Comparison of ENCODE assay signal across 7 mouse cellular contexts in the genomic region with DNA sequence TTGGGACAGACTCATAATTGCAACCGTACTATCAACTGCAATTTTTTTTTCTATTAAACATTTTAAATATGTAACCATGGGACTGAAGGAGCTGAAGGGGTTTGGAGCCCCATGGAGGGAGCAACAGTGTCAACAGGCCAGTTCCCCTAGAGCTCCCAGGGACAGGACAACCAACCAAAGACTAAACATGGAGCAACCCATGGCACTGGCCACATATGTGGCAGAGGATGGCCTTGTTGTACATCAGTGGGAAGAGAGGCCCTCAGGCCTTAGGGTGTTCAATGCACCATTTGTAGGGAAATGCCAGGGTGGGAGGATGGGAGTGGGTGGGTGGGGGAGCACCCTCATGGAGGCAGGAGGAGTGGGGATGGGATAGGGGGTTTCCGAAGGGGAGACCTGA. TPM values are rescaled to one million over a fixed set of nuclear protein-coding genes. Genes with fewer than 3 reads are reported as not detected.
DNase-seq lines count a peak whose midpoint lies in the region; ATAC-seq lines count a peak whose summit lies in the region.

No protein-coding gene starts in this region.

- no peaks in the 10 kb centered on the region for H3K27me3 ChIP-seq in lung, embryonic 15.5 days
- H3K27me3 ChIP-seq in forebrain, embryonic 13.5 days, result no peaks in the 10 kb centered on the region
- no peaks in the 10 kb centered on the region for H3K27me3 ChIP-seq in limb, embryonic 13.5 days
- H3K27me3 ChIP-seq in stomach, embryonic 15.5 days (replicated peaks), result no peaks in the 10 kb centered on the region

- H3K27ac ChIP-seq in lung, embryonic 15.5 days, result no peak overlapping the region
- no peak overlapping the region for H3K27ac ChIP-seq in forebrain, embryonic 13.5 days
- H3K27ac ChIP-seq in limb, embryonic 13.5 days, result no peak overlapping the region
- H3K27ac ChIP-seq in stomach, embryonic 15.5 days, result no peak overlapping the region

- 0 out of 2 replicates have a peak overlapping the region, but pooled peaks have one; percentile 4 for H3K9ac ChIP-seq in lung, embryonic 15.5 days
- peak overlapping the region; percentile 34; the same call in 1 of the 2 replicates for H3K9ac ChIP-seq in forebrain, embryonic 13.5 days
- H3K9ac ChIP-seq in limb, embryonic 13.5 days, result peak overlapping the region; percentile 31; the same call in 1 of the 2 replicates
- H3K9ac ChIP-seq in stomach, embryonic 15.5 days, result no peak overlapping the region

- WGBS in lung, embryonic 15.5 days, result 89% methylated on average over 2 of the region's 2 CpGs
- 89% methylated on average over 2 of the region's 2 CpGs for WGBS in forebrain, embryonic 13.5 days
- WGBS in limb, embryonic 13.5 days, result 91% methylated on average over 2 of the region's 2 CpGs
- 88% methylated on average over 2 of the region's 2 CpGs for WGBS in stomach, embryonic 15.5 days

- no peak for DNase-seq in lung, adult 18-20 months
- DNase-seq in thymus, adult 18-20 months, result no peak
- no peak for DNase-seq in cerebellum, adult 18-20 months

- H3K4me1 ChIP-seq in lung, embryonic 15.5 days, result peaks cover 26% of the 10 kb centered on the region
- H3K4me1 ChIP-seq in forebrain, embryonic 13.5 days, result peaks cover 19% of the 10 kb centered on the region
- H3K4me1 ChIP-seq in limb, embryonic 13.5 days, result peaks cover 15% of the 10 kb centered on the region
- H3K4me1 ChIP-seq in stomach, embryonic 15.5 days, result peaks cover 10% of the 10 kb centered on the region

- peak overlapping the region; percentile 88 for H3K4me3 ChIP-seq in lung, embryonic 15.5 days
- H3K4me3 ChIP-seq in forebrain, embryonic 13.5 days, result peak overlapping the region; percentile 83
- peak overlapping the region; percentile 88 for H3K4me3 ChIP-seq in limb, embryonic 13.5 days
- peak overlapping the region; percentile 10 for H3K4me3 ChIP-seq in stomach, embryonic 15.5 days (replicated peaks)

- H3K9me3 ChIP-seq in lung, embryonic 15.5 days, result no peaks in the 10 kb centered on the region
- H3K9me3 ChIP-seq in forebrain, embryonic 13.5 days (replicated peaks), result no peaks in the 10 kb centered on the region
- no peaks in the 10 kb centered on the region for H3K9me3 ChIP-seq in limb, embryonic 13.5 days
- no peaks in the 10 kb centered on the region for H3K9me3 ChIP-seq in stomach, embryonic 15.5 days

- peak overlapping the region; percentile 59 for H3K4me2 ChIP-seq in lung, embryonic 15.5 days
- H3K4me2 ChIP-seq in forebrain, embryonic 13.5 days, result peak overlapping the region; percentile 67
- H3K4me2 ChIP-seq in limb, embryonic 13.5 days (replicated peaks), result peak overlapping the region; percentile 65
- peak overlapping the region; percentile 68 for H3K4me2 ChIP-seq in stomach, embryonic 15.5 days

- no peak for ATAC-seq in lung, embryonic 15.5 days (ENCODE audit: borderline replicate concordance, extremely low read depth, low FRiP score, low TSS enrichment)
- ATAC-seq in forebrain, embryonic 13.5 days, result no peak
- ATAC-seq in limb, embryonic 13.5 days (ENCODE audit: low FRiP score, low read depth), result no peak
- ATAC-seq in stomach, embryonic 15.5 days (ENCODE audit: insufficient read depth, low FRiP score, low read depth), result no peak

- peaks cover 15% of the 10 kb centered on the region for H3K36me3 ChIP-seq in lung, embryonic 15.5 days
- peaks cover 26% of the 10 kb centered on the region for H3K36me3 ChIP-seq in forebrain, embryonic 13.5 days (ENCODE audit: poor library complexity, severe bottlenecking)
- peaks cover 24% of the 10 kb centered on the region for H3K36me3 ChIP-seq in limb, embryonic 13.5 days
- peaks cover 3% of the 10 kb centered on the region; the same call in 1 of the 2 replicates for H3K36me3 ChIP-seq in stomach, embryonic 15.5 days

RNA-seq across cellular contexts. Expression of gene Cct8, which starts 1.1 kb away (rescaled TPM):
- 426 and 430 TPM in 2 replicates for polyA plus RNA-seq in lung, embryonic 15.5 days (2015; fragmentation: Nextera tagmentation; extraction: Ambion mirVana)
- 524 and 547 TPM in 2 replicates for polyA plus RNA-seq in forebrain, embryonic 13.5 days (2015; fragmentation: Nextera tagmentation; extraction: Ambion mirVana)
- polyA plus RNA-seq in limb, embryonic 13.5 days (2015; fragmentation: Nextera tagmentation; extraction: Ambion mirVana), result 473 and 492 TPM in 2 replicates
- 389 and 416 TPM in 2 replicates for polyA plus RNA-seq in stomach, embryonic 15.5 days (2015; fragmentation: Nextera tagmentation; extraction: Ambion mirVana)

RNA-seq across cellular contexts. Expression of gene Usp16, which starts 42.2 kb away (rescaled TPM):
- polyA plus RNA-seq in lung, embryonic 15.5 days (2015; fragmentation: Nextera tagmentation; extraction: Ambion mirVana), result 38.6 and 43.8 TPM in 2 replicates
- 50.1 and 50.4 TPM in 2 replicates for polyA plus RNA-seq in forebrain, embryonic 13.5 days (2015; fragmentation: Nextera tagmentation; extraction: Ambion mirVana)
- 45.4 and 50.5 TPM in 2 replicates for polyA plus RNA-seq in limb, embryonic 13.5 days (2015; fragmentation: Nextera tagmentation; extraction: Ambion mirVana)
- polyA plus RNA-seq in stomach, embryonic 15.5 days (2015; fragmentation: Nextera tagmentation; extraction: Ambion mirVana), result 41.7 and 42.2 TPM in 2 replicates

RNA-seq across cellular contexts. Expression of gene Rwdd2b, which starts 56.4 kb away (rescaled TPM):
- 11.6 and 11.9 TPM in 2 replicates for polyA plus RNA-seq in lung, embryonic 15.5 days (2015; fragmentation: Nextera tagmentation; extraction: Ambion mirVana)
- 10.7 and 11.6 TPM in 2 replicates for polyA plus RNA-seq in forebrain, embryonic 13.5 days (2015; fragmentation: Nextera tagmentation; extraction: Ambion mirVana)
- polyA plus RNA-seq in limb, embryonic 13.5 days (2015; fragmentation: Nextera tagmentation; extraction: Ambion mirVana), result 10.3 and 11.5 TPM in 2 replicates
- polyA plus RNA-seq in stomach, embryonic 15.5 days (2015; fragmentation: Nextera tagmentation; extraction: Ambion mirVana), result 10.4 and 13.4 TPM in 2 replicates

RNA-seq across cellular contexts. Expression of gene Map3k7cl, which starts 56.4 kb away (rescaled TPM):
- polyA plus RNA-seq in lung, embryonic 15.5 days (2015; fragmentation: Nextera tagmentation; extraction: Ambion mirVana), result 0.57 and 0.82 TPM in 2 replicates
- polyA plus RNA-seq in forebrain, embryonic 13.5 days (2015; fragmentation: Nextera tagmentation; extraction: Ambion mirVana), result 0.10 TPM in 1 of 2 replicates, not detected in the other
- 0.45 and 0.47 TPM in 2 replicates for polyA plus RNA-seq in limb, embryonic 13.5 days (2015; fragmentation: Nextera tagmentation; extraction: Ambion mirVana)
- 0.73 and 0.94 TPM in 2 replicates for polyA plus RNA-seq in stomach, embryonic 15.5 days (2015; fragmentation: Nextera tagmentation; extraction: Ambion mirVana)

Comparison
In these comparisons a context has a peak if more than half of its experiments do, and no peak if none do; other contexts are left out.
1. H3K4me3 ChIP-seq: peak in every context shown above with its lines; median percentile 88 in lung, embryonic 15.5 days; 88 in limb, embryonic 13.5 days; 83 in forebrain, embryonic 13.5 days; 10 in stomach, embryonic 15.5 days.